Comparison of ENCODE assay signal across 22 mouse cellular contexts in the genomic region with DNA sequence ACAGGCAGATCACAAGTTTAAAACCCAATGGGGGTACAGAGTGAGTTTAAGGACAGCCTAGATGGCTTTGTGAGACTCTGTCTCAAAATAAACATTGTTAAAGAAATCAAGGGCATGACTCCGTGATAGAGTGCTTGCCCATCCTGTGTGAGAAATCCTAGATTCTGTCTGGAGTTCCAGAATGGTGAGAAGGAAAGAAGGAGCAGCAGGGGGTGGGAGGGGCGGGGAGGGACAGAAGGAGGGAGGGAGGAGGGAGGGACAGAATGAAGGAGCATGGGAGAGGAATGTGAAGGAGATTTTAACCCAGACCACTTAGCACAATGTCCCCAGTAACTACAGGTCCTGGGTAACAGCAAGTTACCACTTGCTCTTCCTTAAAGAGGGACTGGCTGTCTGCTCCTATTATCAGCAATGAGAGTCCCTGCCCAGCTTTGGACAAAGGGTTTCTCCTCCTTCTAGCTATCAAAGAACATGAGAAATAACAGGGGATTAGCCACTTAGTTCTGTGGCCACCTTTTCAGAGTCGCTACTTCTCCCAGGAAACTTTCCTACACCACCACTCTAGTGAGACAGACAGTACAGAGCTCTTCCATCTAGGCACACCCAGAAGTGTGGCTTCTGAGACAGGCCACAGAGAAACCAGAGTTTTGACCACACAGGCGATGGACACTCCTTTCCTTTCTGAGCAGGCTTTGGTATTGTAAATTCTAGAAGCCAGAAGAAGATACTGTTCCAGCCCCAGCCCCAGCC. TPM values are rescaled to one million over a fixed set of nuclear protein-coding genes. Genes with fewer than 3 reads are reported as not detected.
DNase-seq lines count a peak whose midpoint lies in the region; ATAC-seq and TF ChIP-seq lines count a peak whose summit lies in the region.
"Had no signal": no experiment of that assay in that cellular context is flagged by ENCODE, and none has a peak within 500 bp of the region (broad histone marks: within the 10 kb centered on the region; RNA-seq: fewer than 3 reads in every experiment).

No protein-coding gene starts in this region.

- no peaks in the 10 kb centered on the region for H3K9me3 ChIP-seq in ES-E14 (ENCODE audit: control insufficient read depth, insufficient read depth, low read depth, low read length)
- H3K9me3 ChIP-seq in forebrain, embryonic 12.5 days = peaks cover 2% of the 10 kb centered on the region; the same call in 1 of the 2 replicates

- peak; percentile 64 for ATAC-seq in megakaryocyte, adult 5-6 weeks (ENCODE audit: poor library complexity, severe bottlenecking)
- no peak for ATAC-seq in frontal cortex, adult (ENCODE audit: low TSS enrichment)
- ATAC-seq in forebrain, embryonic 12.5 days (ENCODE audit: low FRiP score) = no peak
- ATAC-seq: forebrain, postnatal 0 days; hindbrain, postnatal 0 days had no signal

- 37% methylated on average over 4 of the region's 4 CpGs for WGBS in forebrain, embryonic 12.5 days

- H3K4me2 ChIP-seq in forebrain, embryonic 12.5 days = no peak overlapping the region
- H3K4me2 ChIP-seq: embryonic facial prominence, embryonic 13.5 days; heart, embryonic 13.5 days had no signal

- no peak overlapping the region for H3K9ac ChIP-seq in ES-E14 (ENCODE audit: insufficient read depth, low read depth, low read length, poor library complexity, severe bottlenecking)
- no peak overlapping the region for H3K9ac ChIP-seq in forebrain, embryonic 12.5 days
- H3K9ac ChIP-seq: embryonic facial prominence, embryonic 13.5 days; forebrain, postnatal 0 days; heart, embryonic 13.5 days had no signal

- DNase-seq in kidney, postnatal 10 days = peak; percentile 2
- no peak for DNase-seq in kidney, adult 18-20 months
- peak; percentile 52 for DNase-seq in ES-E14 (ENCODE audit: low read depth, low spot score)
- peak; percentile 42 for DNase-seq in splenic B cell, adult 2 months (ENCODE audit: low read depth, low spot score)
- no peak for DNase-seq in urinary bladder, adult 2 months (ENCODE audit: low spot score)
- DNase-seq: adrenal gland, adult 8-10 months; cerebellum, adult 9-10 months; forebrain, postnatal 0 days; kidney, adult 2 months; kidney, postnatal 14 days; left cerebral cortex, postnatal 4 days; liver; lung, postnatal 14 days; right cerebral cortex, postnatal 14 days had no signal

- no peak overlapping the region; the same call in 1 of the 2 replicates for H3K27ac ChIP-seq in ES-E14 (ENCODE audit: insufficient read depth, low read depth, low read length, poor library complexity, severe bottlenecking)
- H3K27ac ChIP-seq in forebrain, embryonic 12.5 days = no peak overlapping the region
- H3K27ac ChIP-seq: embryonic facial prominence, embryonic 13.5 days; heart, embryonic 13.5 days; hindbrain, postnatal 0 days; layer of hippocampus, adult 2 months; stomach, postnatal 0 days had no signal

- no peak overlapping the region for H3K4me3 ChIP-seq in ES-E14 (ENCODE audit: insufficient read depth in 1 of 2, low read depth in 1 of 2, low read length in 2 of 2, poor library complexity in 1 of 2, severe bottlenecking in 1 of 2)
- no peak overlapping the region for H3K4me3 ChIP-seq in forebrain, embryonic 12.5 days (replicated peaks)
- H3K4me3 ChIP-seq: embryonic facial prominence, embryonic 13.5 days; heart, embryonic 13.5 days; layer of hippocampus, adult 2 months had no signal

- in situ Hi-C loops in ES-E14 (cut with MboI; ENCODE audit: low sequenced_read_pairs in 2 of 2, unreplicated experiment in 2 of 2) = no loop called here

- H3K4me1 ChIP-seq in ES-E14 (ENCODE audit: control insufficient read depth in 2 of 2, insufficient read depth in 2 of 2, low read length in 2 of 2, poor library complexity in 1 of 2) = peaks cover 0 to 2% of the 10 kb centered on the region in 2 experiments; a peak in 1 of 4 replicates
- H3K4me1 ChIP-seq in forebrain, embryonic 12.5 days = peaks cover 3% of the 10 kb centered on the region; the same call in 1 of the 2 replicates
- H3K4me1 ChIP-seq: embryonic facial prominence, embryonic 13.5 days; heart, embryonic 13.5 days had no signal

- no peaks in the 10 kb centered on the region for H3K36me3 ChIP-seq in ES-E14 (ENCODE audit: control insufficient read depth, insufficient read depth, low read length, poor library complexity, severe bottlenecking)
- no peaks in the 10 kb centered on the region for H3K36me3 ChIP-seq in splenic B cell, adult 2 months (ENCODE audit: control insufficient read depth, insufficient read depth, low read length, poor library complexity, severe bottlenecking)
- H3K36me3 ChIP-seq in forebrain, embryonic 12.5 days (replicated peaks) = no peaks in the 10 kb centered on the region
- H3K36me3 ChIP-seq: embryonic facial prominence, embryonic 13.5 days; heart, embryonic 13.5 days had no signal

- H3K27me3 ChIP-seq in splenic B cell, adult 2 months (ENCODE audit: control insufficient read depth, insufficient read depth, low read length, poor library complexity, severe bottlenecking) = no peaks in the 10 kb centered on the region
- H3K27me3 ChIP-seq in forebrain, embryonic 12.5 days = no peaks in the 10 kb centered on the region

TF ChIP-seq in ES-E14, 5 proteins besides CTCF, POLR2A, EP300 and RAD21:
- no peak for TF ChIP-seq ZNF384 (IDR thresholded peaks at IDR 0.05; ENCODE audit: low read depth, low read length)
- TF ChIP-seq MAFK (IDR thresholded peaks at IDR 0.05; ENCODE audit: insufficient read depth, low read depth, low read length) = no peak
- TF ChIP-seq CHD2 (IDR thresholded peaks at IDR 0.05; ENCODE audit: low read depth, low read length) = no peak
- TF ChIP-seq ZC3H11A (IDR thresholded peaks at IDR 0.05; ENCODE audit: borderline replicate concordance, low read depth, low read length) = no peak
- no peak for TF ChIP-seq HCFC1 (IDR thresholded peaks at IDR 0.05; ENCODE audit: borderline replicate concordance, insufficient read depth, low read length)
TF ChIP-seq in ES-E14: peak in this region for 0.

RNA-seq across cellular contexts. Expression of a gene that starts 19.7 kb away (rescaled TPM):
- 2.7 and 3.2 TPM in 2 replicates for total RNA-seq in ES-E14 (2012; rRNA removed)
- total RNA-seq in megakaryocyte, adult 5-6 weeks (2015) = 80.4 and 83.9 TPM in 2 replicates
- total RNA-seq in megakaryocyte, adult 5-6 weeks (2017) = 60.7 and 62.1 TPM in 2 replicates
- 0.37 and 0.40 TPM in 2 replicates for polyA plus RNA-seq in forebrain, embryonic 12.5 days (2016; fragmentation: Nextera tagmentation; extraction: Ambion mirVana)
- 6.5 and 8.2 TPM in 2 replicates for polyA plus RNA-seq in urinary bladder, adult 2 months (2012; rRNA removed)

RNA-seq across cellular contexts. Expression of a gene that starts 39.3 kb away (rescaled TPM):
- total RNA-seq in ES-E14 (2012; rRNA removed) = 3.6 and 4.8 TPM in 2 replicates
- 33.5 and 43.2 TPM in 2 replicates for total RNA-seq in megakaryocyte, adult 5-6 weeks (2015)
- total RNA-seq in megakaryocyte, adult 5-6 weeks (2017) = 17.9 and 26.0 TPM in 2 replicates
- polyA plus RNA-seq in forebrain, embryonic 12.5 days (2016; fragmentation: Nextera tagmentation; extraction: Ambion mirVana) = 51.7 and 58.6 TPM in 2 replicates
- 35.4 and 53.8 TPM in 2 replicates for polyA plus RNA-seq in urinary bladder, adult 2 months (2012; rRNA removed)

Comparison
In these comparisons a context has a peak if more than half of its experiments do, and no peak if none do; other contexts are left out.
1. DNase-seq: peak in kidney, postnatal 10 days (single experiment), ES-E14 (single experiment) and splenic B cell, adult 2 months (single experiment); none in kidney, adult 18-20 months (single experiment) and urinary bladder, adult 2 months (single experiment).
2. RNA of a gene that starts 19.7 kb away (total RNA-seq): 60.7 to 83.9 TPM in megakaryocyte, adult 5-6 weeks; 2.7 to 3.2 TPM in ES-E14; every median in the first group is over 10 times any median in the second.